Mouse (Mus musculus): Measurements from ENCODE around the gene Zbtb7b. TPM values are rescaled to one million over a fixed set of nuclear protein-coding genes. Genes with fewer than 3 reads are reported as not detected.

Gene Zbtb7b
- total and polyA plus RNA-seq, 3 experiments = 23.3 to 123 (median 34.2) TPM

DNA sequence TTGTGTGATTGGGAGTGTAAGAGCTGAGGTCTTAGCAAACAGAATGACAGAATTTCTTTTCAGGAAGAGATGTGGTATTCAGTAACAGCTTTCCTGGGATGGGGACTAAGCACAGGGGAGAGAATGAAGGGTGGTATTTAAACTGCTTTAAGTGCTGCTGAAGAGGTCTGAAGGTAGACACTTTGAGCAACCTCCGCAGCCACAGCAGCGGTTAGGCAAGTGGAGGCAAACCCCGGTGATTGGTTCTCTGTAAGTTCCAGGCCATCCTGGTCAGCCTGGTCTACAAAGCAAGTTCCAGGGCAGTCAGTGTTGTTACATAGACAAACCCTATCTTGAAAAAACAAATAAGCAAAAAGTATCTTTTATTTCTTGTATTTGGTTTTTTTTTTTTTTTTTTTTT is 25.4 kb upstream of the Zbtb7b start:
- Histone ChIP-seq H3K4me3 (ENCODE audit: low read depth, low read length) (peak overlapping the region; percentile 74; the same call in 1 of the 2 replicates), H3K9me3 (replicated peaks) (no peaks in the 10 kb centered on the region), H3K27me3 (ENCODE audit: insufficient read depth, low read length) (no peaks in the 10 kb centered on the region), H3K36me3 (replicated peaks) (peaks cover 56% of the 10 kb centered on the region), H3K4me1 (ENCODE audit: insufficient read depth, low read depth, low read length) (peaks cover 73% of the 10 kb centered on the region)
- TF ChIP-seq GATA1 (IDR thresholded peaks at IDR 0.05; ENCODE audit: borderline replicate concordance, low read length) = no peak
- TF ChIP-seq TAL1 (conservative IDR thresholded peaks at IDR 0.05; ENCODE audit: low read depth, low read length) = no peak
- no peak for TF ChIP-seq POLR2AphosphoS5 (IDR thresholded peaks at IDR 0.05; ENCODE audit: insufficient replicate concordance, low read depth, low read length)
- TF ChIP-seq GATA2 (IDR thresholded peaks at IDR 0.05; ENCODE audit: borderline replicate concordance, low read depth, low read length) = no peak
- no peak for TF ChIP-seq CTCF (IDR thresholded peaks at IDR 0.05; ENCODE audit: low read depth, low read length)
- DNase-seq (ENCODE audit: low spot score) = no peak
- no peak for ATAC-seq (ENCODE audit: extremely low read depth, insufficient number of reproducible peaks, low FRiP score, poor library complexity, severe bottlenecking)

DNA sequence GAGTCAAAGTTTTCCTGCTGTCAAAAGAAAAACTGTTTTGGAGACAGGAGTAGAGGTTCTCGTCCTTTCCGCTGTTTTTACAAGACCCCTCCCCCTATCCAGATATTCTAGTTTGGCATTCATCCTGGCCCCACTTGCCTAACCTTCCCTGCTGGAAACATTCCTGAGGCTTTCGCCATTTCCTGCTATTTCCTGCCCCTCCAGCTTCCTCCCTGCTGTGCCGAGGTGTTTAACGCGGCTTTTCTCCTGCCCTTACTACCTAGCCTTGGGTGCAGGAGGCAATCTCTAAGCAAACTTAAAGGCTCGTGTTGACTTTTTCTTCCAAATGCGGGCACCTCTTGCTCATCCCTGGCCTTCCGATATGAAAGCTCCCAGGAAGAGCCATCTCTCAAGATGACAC is 25.0 kb upstream of the Zbtb7b start:
- peak overlapping the region; percentile 74 for H3K4me3 ChIP-seq (ENCODE audit: low read depth, low read length)
- no peaks in the 10 kb centered on the region for H3K27me3 ChIP-seq (ENCODE audit: insufficient read depth, low read length)
- no peaks in the 10 kb centered on the region for H3K9me3 ChIP-seq (replicated peaks)
- H3K4me1 ChIP-seq (ENCODE audit: insufficient read depth, low read depth, low read length) = peaks cover 69% of the 10 kb centered on the region
- TF ChIP-seq CTCF (IDR thresholded peaks at IDR 0.05; ENCODE audit: low read depth, low read length) (no peak), GATA2 (IDR thresholded peaks at IDR 0.05; ENCODE audit: borderline replicate concordance, low read depth, low read length) (no peak), GATA1 (IDR thresholded peaks at IDR 0.05; ENCODE audit: borderline replicate concordance, low read length) (no peak), TAL1 (conservative IDR thresholded peaks at IDR 0.05; ENCODE audit: low read depth, low read length) (no peak), POLR2AphosphoS5 (IDR thresholded peaks at IDR 0.05; ENCODE audit: insufficient replicate concordance, low read depth, low read length) (no peak)
- peaks cover 56% of the 10 kb centered on the region for H3K36me3 ChIP-seq (replicated peaks)
- no peak for DNase-seq (ENCODE audit: low spot score)
- no peak for ATAC-seq (ENCODE audit: extremely low read depth, insufficient number of reproducible peaks, low FRiP score, poor library complexity, severe bottlenecking)

DNA sequence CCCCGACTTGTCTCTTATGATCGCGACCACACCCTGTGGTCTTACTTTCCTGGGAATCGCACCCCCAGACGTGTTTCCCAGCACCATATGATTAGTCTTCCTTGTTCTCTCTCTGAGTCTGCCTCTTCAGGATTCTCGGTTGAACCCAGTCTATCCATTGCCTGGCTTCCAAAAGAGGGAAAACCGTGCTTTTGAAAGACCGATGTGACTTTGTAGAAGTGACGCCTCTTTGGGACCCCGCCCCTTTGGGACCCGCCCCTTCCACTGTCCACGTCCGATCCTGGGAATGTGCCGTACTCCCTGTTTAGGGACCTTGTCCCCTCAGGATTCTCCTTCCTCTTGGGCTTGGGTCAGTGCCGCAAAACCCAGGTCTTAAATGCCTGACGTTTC is 24.3 kb upstream of the Zbtb7b start:
- DNase-seq (ENCODE audit: low spot score) = no peak
- peak overlapping the region; percentile 74 for H3K4me3 ChIP-seq (ENCODE audit: low read depth, low read length)
- ATAC-seq (ENCODE audit: extremely low read depth, insufficient number of reproducible peaks, low FRiP score, poor library complexity, severe bottlenecking) = no peak
- H3K27me3 ChIP-seq (ENCODE audit: insufficient read depth, low read length) = no peaks in the 10 kb centered on the region
- H3K36me3 ChIP-seq (replicated peaks) = peaks cover 56% of the 10 kb centered on the region
- TF ChIP-seq CTCF (IDR thresholded peaks at IDR 0.05; ENCODE audit: low read depth, low read length) (no peak), TAL1 (conservative IDR thresholded peaks at IDR 0.05; ENCODE audit: low read depth, low read length) (no peak), GATA2 (IDR thresholded peaks at IDR 0.05; ENCODE audit: borderline replicate concordance, low read depth, low read length) (no peak), POLR2AphosphoS5 (IDR thresholded peaks at IDR 0.05; ENCODE audit: insufficient replicate concordance, low read depth, low read length) (no peak), GATA1 (IDR thresholded peaks at IDR 0.05; ENCODE audit: borderline replicate concordance, low read length) (no peak)
- H3K9me3 ChIP-seq (replicated peaks) = no peaks in the 10 kb centered on the region
- peaks cover 62% of the 10 kb centered on the region for H3K4me1 ChIP-seq (ENCODE audit: insufficient read depth, low read depth, low read length)

- peak; percentile 94 for DNase-seq (ENCODE audit: low spot score)
- peaks cover 56% of the 10 kb centered on the region for H3K4me1 ChIP-seq (ENCODE audit: insufficient read depth, low read depth, low read length)
- H3K9me3 ChIP-seq (replicated peaks) = no peaks in the 10 kb centered on the region
- peak within 1 kb of the TSS; percentile 74 for H3K4me3 ChIP-seq (ENCODE audit: low read depth, low read length)
- peak; percentile 90 for ATAC-seq (ENCODE audit: extremely low read depth, insufficient number of reproducible peaks, low FRiP score, poor library complexity, severe bottlenecking)
- H3K27me3 ChIP-seq (ENCODE audit: insufficient read depth, low read length) = no peaks in the 10 kb centered on the region
- peaks cover 55% of the 10 kb centered on the region for H3K36me3 ChIP-seq (replicated peaks)
- no peak for TF ChIP-seq GATA1 (IDR thresholded peaks at IDR 0.05; ENCODE audit: borderline replicate concordance, low read length)
- TF ChIP-seq POLR2AphosphoS5 (IDR thresholded peaks at IDR 0.05; ENCODE audit: insufficient replicate concordance, low read depth, low read length) = no peak
- TF ChIP-seq TAL1 (conservative IDR thresholded peaks at IDR 0.05; ENCODE audit: low read depth, low read length) = no peak
- TF ChIP-seq GATA2 (IDR thresholded peaks at IDR 0.05; ENCODE audit: borderline replicate concordance, low read depth, low read length) = no peak
- no peak for TF ChIP-seq CTCF (IDR thresholded peaks at IDR 0.05; ENCODE audit: low read depth, low read length)
Observed at GRCm38 (mm10) chr3:89418170-89418860, 23.7 kb upstream of the Zbtb7b start, which contains the start of the genes Cks1b and Shc1. TSS of gene Cks1b (minus strand) at chr3:89418383. TSS of gene Shc1 (plus strand) at chr3:89418443.

- Histone ChIP-seq H3K4me1 (ENCODE audit: insufficient read depth, low read depth, low read length) (peaks cover 51% of the 10 kb centered on the region), H3K27me3 (ENCODE audit: insufficient read depth, low read length) (no peaks in the 10 kb centered on the region), H3K4me3 (ENCODE audit: low read depth, low read length) (peak overlapping the region; percentile 74), H3K9me3 (replicated peaks) (no peaks in the 10 kb centered on the region), H3K36me3 (replicated peaks) (peaks cover 55% of the 10 kb centered on the region)
- no peak for TF ChIP-seq TAL1 (conservative IDR thresholded peaks at IDR 0.05; ENCODE audit: low read depth, low read length)
- no peak for TF ChIP-seq POLR2AphosphoS5 (IDR thresholded peaks at IDR 0.05; ENCODE audit: insufficient replicate concordance, low read depth, low read length)
- TF ChIP-seq GATA1 (IDR thresholded peaks at IDR 0.05; ENCODE audit: borderline replicate concordance, low read length) = no peak
- TF ChIP-seq GATA2 (IDR thresholded peaks at IDR 0.05; ENCODE audit: borderline replicate concordance, low read depth, low read length) = no peak
- TF ChIP-seq CTCF (IDR thresholded peaks at IDR 0.05; ENCODE audit: low read depth, low read length) = no peak
- ATAC-seq (ENCODE audit: extremely low read depth, insufficient number of reproducible peaks, low FRiP score, poor library complexity, severe bottlenecking) (no peak), DNase-seq (ENCODE audit: low spot score) (peak; percentile 62)
Observed at GRCm38 (mm10) chr3:89417840-89418169, 23.2 kb upstream of the Zbtb7b start.

GRCm38 (mm10) chr3:89417131-89417530 is 22.6 kb upstream of the Zbtb7b start:
- no peaks in the 10 kb centered on the region for H3K9me3 ChIP-seq (replicated peaks)
- ATAC-seq (ENCODE audit: extremely low read depth, insufficient number of reproducible peaks, low FRiP score, poor library complexity, severe bottlenecking) = no peak
- peaks cover 50% of the 10 kb centered on the region for H3K4me1 ChIP-seq (ENCODE audit: insufficient read depth, low read depth, low read length)
- DNase-seq (ENCODE audit: low spot score) = no peak
- H3K27me3 ChIP-seq (ENCODE audit: insufficient read depth, low read length) = no peaks in the 10 kb centered on the region
- TF ChIP-seq GATA2 (IDR thresholded peaks at IDR 0.05; ENCODE audit: borderline replicate concordance, low read depth, low read length) = no peak
- TF ChIP-seq TAL1 (conservative IDR thresholded peaks at IDR 0.05; ENCODE audit: low read depth, low read length) = no peak
- TF ChIP-seq POLR2AphosphoS5 (IDR thresholded peaks at IDR 0.05; ENCODE audit: insufficient replicate concordance, low read depth, low read length) = no peak
- no peak for TF ChIP-seq CTCF (IDR thresholded peaks at IDR 0.05; ENCODE audit: low read depth, low read length)
- TF ChIP-seq GATA1 (IDR thresholded peaks at IDR 0.05; ENCODE audit: borderline replicate concordance, low read length) = no peak
- H3K4me3 ChIP-seq (ENCODE audit: low read depth, low read length) = peak overlapping the region; percentile 74
- peaks cover 51% of the 10 kb centered on the region for H3K36me3 ChIP-seq (replicated peaks)
